Mouse (Mus musculus): ENCODE measurements around the gene Evl.
"Not testable (repeated sequence)": the region's sequence is repeated elsewhere in the genome, so short reads cannot be mapped to it uniquely, and the experiment has no call there.

The Evl gene

GRCm38 (mm10) chr12:108554120-108554841 lies at the start of gene Evl:
Gene Evl (plus strand): TSS chr12:108554720.
- in situ Hi-C loops (cut with MboI; ENCODE audit: low pct_unique_long_range_greater_than_20kb in 1 of 2, low sequenced_read_pairs in 2 of 2, unreplicated experiment in 1 of 2) = no loop called here

GRCm38 (mm10) chr12:108505846-108506245 lies 48.7 kb upstream of the Evl start:
- in situ Hi-C loops (cut with MboI; ENCODE audit: low pct_unique_long_range_greater_than_20kb in 1 of 2, low sequenced_read_pairs in 2 of 2, unreplicated experiment in 1 of 2) = no loop called here

- in situ Hi-C loops (cut with MboI; ENCODE audit: low pct_unique_long_range_greater_than_20kb in 1 of 2, low sequenced_read_pairs in 2 of 2, unreplicated experiment in 1 of 2) = not testable (repeated sequence)
Observed at GRCm38 (mm10) chr12:108507046-108507445, 47.5 kb upstream of the Evl start.

- in situ Hi-C loops (cut with MboI; ENCODE audit: low pct_unique_long_range_greater_than_20kb in 1 of 2, low sequenced_read_pairs in 2 of 2, unreplicated experiment in 1 of 2) = no loop called here
Observed at GRCm38 (mm10) chr12:108510571-108510970, 43.9 kb upstream of the Evl start.

- in situ Hi-C loops (cut with MboI; ENCODE audit: low pct_unique_long_range_greater_than_20kb in 1 of 2, low sequenced_read_pairs in 2 of 2, unreplicated experiment in 1 of 2) = no loop called here
Observed at GRCm38 (mm10) chr12:108511009-108511408, 43.5 kb upstream of the Evl start.

GRCm38 (mm10) chr12:108515464-108515863 lies 39.1 kb upstream of the Evl start:
- in situ Hi-C loops (cut with MboI; ENCODE audit: low pct_unique_long_range_greater_than_20kb in 1 of 2, low sequenced_read_pairs in 2 of 2, unreplicated experiment in 1 of 2) = no loop called here

GRCm38 (mm10) chr12:108519374-108519773 lies 35.1 kb upstream of the Evl start:
- in situ Hi-C loops (cut with MboI; ENCODE audit: low pct_unique_long_range_greater_than_20kb in 1 of 2, low sequenced_read_pairs in 2 of 2, unreplicated experiment in 1 of 2) = no loop called here

- in situ Hi-C loops (cut with MboI; ENCODE audit: low pct_unique_long_range_greater_than_20kb in 1 of 2, low sequenced_read_pairs in 2 of 2, unreplicated experiment in 1 of 2) = no loop called here
Observed at GRCm38 (mm10) chr12:108529214-108529613, 25.3 kb upstream of the Evl start.

GRCm38 (mm10) chr12:108534484-108534883 lies 20.0 kb upstream of the Evl start:
- in situ Hi-C loops (cut with MboI; ENCODE audit: low pct_unique_long_range_greater_than_20kb in 1 of 2, low sequenced_read_pairs in 2 of 2, unreplicated experiment in 1 of 2) = no loop called here

GRCm38 (mm10) chr12:108536461-108536860 lies 18.1 kb upstream of the Evl start:
- in situ Hi-C loops (cut with MboI; ENCODE audit: low pct_unique_long_range_greater_than_20kb in 1 of 2, low sequenced_read_pairs in 2 of 2, unreplicated experiment in 1 of 2) = no loop called here

- in situ Hi-C loops (cut with MboI; ENCODE audit: low pct_unique_long_range_greater_than_20kb in 1 of 2, low sequenced_read_pairs in 2 of 2, unreplicated experiment in 1 of 2) = no loop called here
Observed at GRCm38 (mm10) chr12:108541088-108541487, 13.4 kb upstream of the Evl start.

- in situ Hi-C loops (cut with MboI; ENCODE audit: low pct_unique_long_range_greater_than_20kb in 1 of 2, low sequenced_read_pairs in 2 of 2, unreplicated experiment in 1 of 2) = no loop called here
Observed at GRCm38 (mm10) chr12:108546508-108547153, 7.9 kb upstream of the Evl start.

- in situ Hi-C loops (cut with MboI; ENCODE audit: low pct_unique_long_range_greater_than_20kb in 1 of 2, low sequenced_read_pairs in 2 of 2, unreplicated experiment in 1 of 2) = no loop called here
Observed at GRCm38 (mm10) chr12:108547251-108547875, 7.2 kb upstream of the Evl start.

- in situ Hi-C loops (cut with MboI; ENCODE audit: low pct_unique_long_range_greater_than_20kb in 1 of 2, low sequenced_read_pairs in 2 of 2, unreplicated experiment in 1 of 2) = no loop called here
Observed at GRCm38 (mm10) chr12:108551731-108552130, 2.8 kb upstream of the Evl start.

- in situ Hi-C loops (cut with MboI; ENCODE audit: low pct_unique_long_range_greater_than_20kb in 1 of 2, low sequenced_read_pairs in 2 of 2, unreplicated experiment in 1 of 2) = no loop called here
Observed at GRCm38 (mm10) chr12:108553079-108553478, 1.4 kb upstream of the Evl start.

- in situ Hi-C loops (cut with MboI; ENCODE audit: low pct_unique_long_range_greater_than_20kb in 1 of 2, low sequenced_read_pairs in 2 of 2, unreplicated experiment in 1 of 2) = no loop called here
Observed at GRCm38 (mm10) chr12:108554861-108555556, 489 bp downstream of the Evl start.

GRCm38 (mm10) chr12:108558194-108558593 lies 3.7 kb downstream of the Evl start:
- in situ Hi-C loops (cut with MboI; ENCODE audit: low pct_unique_long_range_greater_than_20kb in 1 of 2, low sequenced_read_pairs in 2 of 2, unreplicated experiment in 1 of 2) = no loop called here

- in situ Hi-C loops (cut with MboI; ENCODE audit: low pct_unique_long_range_greater_than_20kb in 1 of 2, low sequenced_read_pairs in 2 of 2, unreplicated experiment in 1 of 2) = no loop called here
Observed at GRCm38 (mm10) chr12:108563238-108563637, 8.7 kb downstream of the Evl start.

GRCm38 (mm10) chr12:108564910-108565506 lies 10.5 kb downstream of the Evl start:
- in situ Hi-C loops (cut with MboI; ENCODE audit: low pct_unique_long_range_greater_than_20kb in 1 of 2, low sequenced_read_pairs in 2 of 2, unreplicated experiment in 1 of 2) = no loop called here
